Mouse (Mus musculus) kidney, adult 2 months (tissue): ENCODE data around the gene Olfr1395.

Source experiments
- CTCF ChIP-seq: fragments of 200-500 bp; conservative IDR thresholded peaks from 2 replicates; pipeline ENCODE4 v1.5.1; 2011; ENCODE audit warnings: low read depth, mild to moderate bottlenecking, control low read depth, low read length, moderate library complexity, mixed read lengths; ENCODE audit not compliant: insufficient read depth, insufficient read length
- POLR2A ChIP-seq: fragments of 200-500 bp; IDR thresholded peaks from one replicate; pipeline ENCODE4 v1.6.1; 2011; ENCODE audit warnings: low read depth, low read length, control low read depth

DNA sequence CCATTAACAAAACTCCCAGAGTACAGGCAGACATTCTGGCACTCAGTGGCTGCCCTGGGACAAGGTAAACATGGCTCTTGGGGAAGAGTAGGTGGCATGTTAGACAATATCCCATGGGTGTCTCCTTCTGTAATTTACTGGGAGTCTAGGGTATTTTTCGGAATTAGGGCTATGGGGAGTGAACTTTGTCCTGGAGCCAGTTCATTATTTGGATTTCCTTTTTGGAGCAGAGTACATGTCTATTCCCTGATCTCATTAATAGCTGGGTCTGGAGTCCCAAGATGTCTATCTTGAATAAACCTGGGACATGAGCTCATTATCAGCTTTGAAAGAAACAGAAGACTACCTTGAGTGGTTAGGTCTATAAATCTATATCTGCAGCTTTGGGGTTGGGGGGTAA is 12.0 kb downstream of the Olfr1395 start, which contains the start of gene Olfr1394:
- TF ChIP-seq CTCF (no peak), POLR2A (no peak)
